Mouse (Mus musculus) embryonic facial prominence, embryonic 13.5 days (tissue): Measurements from ENCODE around the gene Tmem121. TPM values are rescaled to one million over a fixed set of nuclear protein-coding genes. Genes with fewer than 3 reads are reported as not detected.
A peak's percentile ranks its signal among the peaks of the same experiment; 100 is the strongest.

Experiments
- ATAC-seq: fragments of 200-750 bp; cut with Nextera tagmentation; 2 replicates; pipeline ENCODE4 v1.8.0; 2017; ENCODE audit warnings: low read depth; ENCODE audit not compliant: insufficient number of reproducible peaks, insufficient read depth, low FRiP score, low TSS enrichment
- H3K27ac ChIP-seq: fragments of 300-500 bp; sonication (generic); 2 replicates; pipeline ENCODE4 v1.5.1; 2015; ENCODE audit warnings: moderate library complexity, mild to moderate bottlenecking, inconsistent platforms
- H3K27me3 ChIP-seq: fragments of 300-500 bp; sonication (generic); 2 replicates; pipeline ENCODE4 v1.6.1; 2015; ENCODE audit warnings: mild to moderate bottlenecking, inconsistent platforms
- H3K36me3 ChIP-seq: fragments of 300-500 bp; sonication (generic); 2 replicates; pipeline ENCODE4 v1.6.1; 2015; ENCODE audit warnings: mild to moderate bottlenecking, inconsistent platforms
- H3K4me1 ChIP-seq: fragments of 300-500 bp; sonication (generic); 2 replicates; pipeline ENCODE4 v1.6.1; 2015; ENCODE audit warnings: inconsistent platforms
- H3K4me2 ChIP-seq: fragments of 300-500 bp; sonication (generic); 2 replicates; pipeline ENCODE4 v1.6.1; 2015; ENCODE audit warnings: moderate library complexity, mild to moderate bottlenecking, inconsistent platforms
- H3K4me3 ChIP-seq: fragments of 300-500 bp; sonication (generic); 2 replicates; pipeline ENCODE4 v1.5.1; 2015; ENCODE audit warnings: mild to moderate bottlenecking, inconsistent platforms
- H3K9ac ChIP-seq: fragments of 300-500 bp; sonication (generic); 2 replicates; pipeline ENCODE4 v1.6.1; 2015; ENCODE audit warnings: mild to moderate bottlenecking, inconsistent platforms
- H3K9me3 ChIP-seq: fragments of 300-500 bp; sonication (generic); 2 replicates; pipeline ENCODE4 v1.6.1; 2016; ENCODE audit warnings: inconsistent platforms
- WGBS: fragments of 180-500 bp; shearing (Covaris S2); methylation state at CpG from one replicate; pipeline ENCODE4 v1.1.7; 2015; ENCODE audit warnings: mixed read lengths; 5-methylcytosine and 5-hydroxymethylcytosine counted together
- polyA plus RNA-seq: library from polyadenylated mRNA; unstranded; fragments of >200 nt; fragmentation: Nextera tagmentation; extraction: Ambion mirVana; gene quantifications from 2 replicates; pipeline ENCODE4 v1.2.1, GENCODE M21; 2015

Gene Tmem121
- 16.6 and 18.0 TPM in 2 replicates for polyA plus RNA-seq

DNA sequence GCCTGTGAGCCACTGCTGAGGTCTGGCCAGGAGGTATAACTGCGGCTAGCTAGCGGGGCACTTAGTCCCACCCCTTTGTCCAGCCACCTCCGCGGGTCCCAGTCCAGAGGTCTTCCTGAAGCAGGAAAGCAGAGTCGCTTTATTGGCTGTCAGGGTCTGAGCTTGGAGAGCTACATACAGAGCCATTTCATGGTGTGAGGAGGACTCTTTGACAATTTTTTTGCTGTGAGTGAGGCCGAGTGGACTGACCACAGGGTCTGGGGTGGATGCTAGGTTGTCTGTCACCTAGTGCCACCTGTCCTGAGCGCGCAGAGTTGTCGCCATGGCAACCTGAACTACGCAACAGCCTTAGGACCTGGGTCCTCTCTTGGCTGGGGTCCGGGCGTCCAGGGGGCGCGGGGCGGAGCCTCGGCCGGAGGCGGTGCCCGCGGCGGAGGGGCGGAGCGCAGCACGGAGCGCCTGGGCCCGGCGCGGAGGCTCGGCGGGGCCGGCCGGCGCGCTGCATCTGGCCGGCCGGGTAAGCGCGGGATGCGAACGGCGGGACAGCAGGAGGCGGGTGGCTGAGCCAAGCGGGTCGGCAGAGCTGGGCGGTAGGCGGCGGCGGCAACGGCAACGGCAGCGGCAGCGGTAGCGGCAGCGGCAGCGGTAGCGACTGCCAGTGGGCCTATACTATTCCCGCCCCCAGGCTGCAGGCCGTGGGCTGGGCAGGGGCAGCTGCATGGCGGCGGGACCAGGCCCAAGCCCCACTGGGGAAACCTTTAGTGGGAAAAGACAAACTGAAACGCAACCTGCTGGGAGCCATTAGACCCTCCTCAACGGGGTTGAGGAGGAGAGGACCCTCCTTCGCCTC is at the start of gene Tmem121:
TSS of gene Tmem121 (plus strand) at position 489 of the 850 bp plus-strand sequence.
- peaks cover 38% of the 10 kb centered on the region for H3K27me3 ChIP-seq
- peak within 1 kb of the TSS; percentile 74 for H3K4me3 ChIP-seq
- H3K4me2 ChIP-seq, result peak within 1 kb of the TSS; percentile 85
- H3K27ac ChIP-seq, result no peak within 1 kb of the TSS
- no peaks in the 10 kb centered on the region for H3K9me3 ChIP-seq
- ATAC-seq, result no peak
- H3K9ac ChIP-seq, result peak within 1 kb of the TSS; percentile 80
- 2% methylated on average over 62 of the region's 63 CpGs for WGBS
- H3K36me3 ChIP-seq, result peaks cover 26% of the 10 kb centered on the region
- peaks cover 28% of the 10 kb centered on the region for H3K4me1 ChIP-seq

DNA sequence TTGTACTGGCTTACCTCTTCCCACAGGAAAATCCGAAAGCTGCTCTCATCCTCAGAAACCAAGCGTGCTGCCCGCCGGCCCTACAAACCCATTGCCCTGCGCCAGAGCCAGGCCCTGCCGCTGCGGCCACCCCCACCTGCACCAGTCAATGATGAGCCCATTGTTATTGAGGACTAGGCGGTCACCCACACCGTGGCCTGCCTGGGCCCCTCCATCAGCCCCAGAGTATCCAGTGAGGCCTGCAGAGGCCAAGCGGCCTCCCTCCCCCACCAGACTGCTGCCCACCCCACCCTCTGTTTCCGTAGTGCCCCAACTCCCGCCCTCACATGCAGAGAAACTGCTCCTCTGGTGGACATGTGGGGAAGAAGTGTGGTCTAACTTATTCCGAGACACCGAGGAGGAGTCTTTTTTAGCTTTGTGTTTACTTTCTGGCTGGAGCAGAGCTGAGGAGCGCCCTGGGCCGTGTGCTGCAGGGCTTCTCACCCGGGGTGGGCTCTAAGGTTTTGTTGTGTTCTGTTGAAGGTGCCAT is 49.2 kb upstream of the Tmem121 start:
- Histone ChIP-seq H3K27ac (no peak overlapping the region), H3K4me1 (peaks cover 28% of the 10 kb centered on the region), H3K4me2 (no peak overlapping the region), H3K9ac (no peak overlapping the region), H3K36me3 (peaks cover 74% of the 10 kb centered on the region), H3K9me3 (no peaks in the 10 kb centered on the region), H3K4me3 (no peak overlapping the region), H3K27me3 (peaks cover 18% of the 10 kb centered on the region)
- ATAC-seq, result no peak
- WGBS, result 86% methylated on average over 17 of the region's 17 CpGs

DNA sequence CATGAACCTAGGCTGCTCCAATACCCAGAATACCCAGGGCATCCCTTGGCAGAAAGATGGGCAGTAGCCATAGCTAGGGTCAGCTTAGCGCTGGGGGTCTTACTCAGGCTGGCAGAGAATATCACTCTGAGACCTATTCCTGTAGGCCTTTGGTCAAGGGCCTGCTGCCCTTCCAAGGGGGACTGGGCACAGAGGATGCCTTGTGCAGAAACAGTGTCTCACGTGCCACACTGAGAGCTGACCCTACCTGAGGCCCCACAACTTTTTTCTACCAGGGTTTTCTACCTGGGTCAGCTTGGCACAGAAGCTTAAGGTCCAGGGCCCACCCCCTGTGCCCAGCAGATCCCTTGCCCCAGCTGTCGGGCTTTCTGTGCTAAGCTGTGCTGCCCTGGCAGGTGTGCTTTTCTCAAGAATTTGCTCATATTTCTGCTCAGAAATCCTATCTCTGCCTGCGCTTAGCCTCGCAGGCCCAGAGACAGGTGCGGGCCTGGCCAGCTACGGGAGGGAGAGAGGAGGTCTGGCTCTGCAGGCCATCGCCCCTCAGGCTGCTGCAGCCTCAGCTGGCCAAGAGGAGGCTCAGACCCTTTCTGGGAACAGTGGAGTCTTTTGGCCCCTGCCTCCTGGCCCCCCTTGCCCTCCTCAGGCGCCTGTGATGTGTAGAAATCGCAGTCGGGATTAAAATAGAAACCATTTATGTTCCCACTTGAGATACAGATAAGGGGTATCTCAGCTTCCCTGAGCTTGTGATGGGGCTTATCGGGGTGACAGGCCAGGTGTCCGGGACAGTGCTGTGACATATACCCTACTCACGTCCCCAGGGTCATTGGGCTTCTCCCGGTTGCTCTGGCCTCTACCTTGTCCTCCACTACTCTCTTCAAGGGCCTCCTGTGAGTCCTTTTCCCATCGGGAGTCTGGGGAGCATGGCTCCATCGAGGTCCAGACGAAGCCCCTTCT is 48.2 kb upstream of the Tmem121 start:
- Histone ChIP-seq H3K4me3 (no peak overlapping the region), H3K27ac (no peak overlapping the region), H3K4me1 (peaks cover 38% of the 10 kb centered on the region), H3K27me3 (peaks cover 27% of the 10 kb centered on the region), H3K9me3 (no peaks in the 10 kb centered on the region), H3K4me2 (no peak overlapping the region), H3K9ac (no peak overlapping the region), H3K36me3 (peaks cover 64% of the 10 kb centered on the region)
- 83% methylated on average over 18 of the region's 18 CpGs for WGBS
- no peak for ATAC-seq

DNA sequence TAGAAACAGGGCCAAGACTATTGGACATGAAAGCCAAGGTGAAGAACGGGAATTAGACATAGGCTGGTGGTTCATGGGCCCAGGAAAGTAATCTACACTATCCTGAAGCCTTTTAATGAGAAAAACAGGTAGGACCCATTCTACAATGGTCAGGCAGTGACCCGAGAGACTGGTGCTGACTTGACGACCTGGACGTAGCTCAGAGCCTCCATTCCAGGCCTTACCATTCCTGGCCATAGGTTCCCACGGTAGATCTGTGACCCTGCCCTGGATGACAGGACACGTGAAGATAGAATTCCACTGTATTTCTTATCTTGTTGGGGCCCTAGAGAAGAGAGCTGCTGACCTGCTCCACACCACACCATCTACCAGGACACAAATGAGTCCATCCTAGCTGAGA is 47.4 kb upstream of the Tmem121 start:
- H3K36me3 ChIP-seq, result peaks cover 57% of the 10 kb centered on the region
- H3K27me3 ChIP-seq, result peaks cover 35% of the 10 kb centered on the region
- no peak overlapping the region for H3K4me2 ChIP-seq
- H3K9me3 ChIP-seq, result no peaks in the 10 kb centered on the region
- no peak overlapping the region for H3K9ac ChIP-seq
- ATAC-seq, result no peak
- H3K27ac ChIP-seq, result no peak overlapping the region
- 70% methylated on average over 6 of the region's 6 CpGs for WGBS
- no peak overlapping the region for H3K4me3 ChIP-seq
- peaks cover 44% of the 10 kb centered on the region for H3K4me1 ChIP-seq

DNA sequence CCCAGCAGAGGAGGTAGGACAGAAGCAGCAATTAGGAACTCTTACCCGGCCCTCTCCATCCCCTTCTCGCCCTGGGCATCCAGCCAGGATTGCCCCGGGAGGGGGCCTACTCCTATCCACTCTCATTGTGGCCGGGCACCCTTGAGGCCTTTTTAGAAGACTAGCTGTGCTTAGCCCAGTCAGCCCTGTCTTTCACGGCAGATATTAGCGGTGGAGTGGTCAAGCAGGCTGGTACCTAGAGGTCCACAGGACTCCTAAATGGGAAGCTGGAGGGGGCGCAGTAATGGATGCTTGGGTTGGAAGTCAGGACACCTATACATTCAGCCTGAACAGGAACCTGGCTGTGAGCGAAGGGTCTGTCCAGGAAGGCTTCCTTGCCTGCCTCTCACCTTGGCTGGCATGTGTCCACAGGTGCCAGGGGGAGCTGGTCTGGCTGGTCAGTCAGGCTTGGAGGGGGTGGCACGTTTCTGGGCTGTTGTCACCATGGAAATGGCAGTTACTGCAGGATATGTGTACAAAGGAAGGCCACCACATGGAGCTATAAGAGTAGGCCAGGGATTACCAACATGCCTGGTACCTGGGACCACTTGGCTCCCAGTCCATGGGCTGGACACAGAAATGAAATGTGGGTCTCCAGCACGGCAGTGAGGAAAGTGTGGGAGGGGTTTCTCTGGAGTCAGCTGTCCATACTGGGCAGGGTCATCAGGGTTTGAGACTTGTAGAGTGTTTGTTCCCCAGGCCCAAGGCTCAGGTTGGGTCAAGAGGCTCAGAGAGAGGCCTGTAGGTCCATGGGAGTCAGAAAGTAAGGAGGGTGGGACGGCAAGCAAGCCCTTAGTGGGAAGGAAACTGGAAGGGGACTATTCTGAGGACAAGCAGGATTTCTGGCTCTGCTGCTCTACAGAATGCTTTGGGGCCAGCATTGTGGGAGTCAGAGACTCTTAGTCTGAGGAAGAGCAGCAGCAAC is 46.5 kb upstream of the Tmem121 start:
- Histone ChIP-seq H3K27ac (peak overlapping the region; percentile 48), H3K4me2 (peak overlapping the region; percentile 80), H3K9ac (peak overlapping the region; percentile 63), H3K4me1 (peaks cover 44% of the 10 kb centered on the region), H3K27me3 (peaks cover 40% of the 10 kb centered on the region), H3K4me3 (peak overlapping the region; percentile 53), H3K9me3 (no peaks in the 10 kb centered on the region), H3K36me3 (peaks cover 48% of the 10 kb centered on the region)
- no peak for ATAC-seq
- 44% methylated on average over 11 of the region's 11 CpGs for WGBS

DNA sequence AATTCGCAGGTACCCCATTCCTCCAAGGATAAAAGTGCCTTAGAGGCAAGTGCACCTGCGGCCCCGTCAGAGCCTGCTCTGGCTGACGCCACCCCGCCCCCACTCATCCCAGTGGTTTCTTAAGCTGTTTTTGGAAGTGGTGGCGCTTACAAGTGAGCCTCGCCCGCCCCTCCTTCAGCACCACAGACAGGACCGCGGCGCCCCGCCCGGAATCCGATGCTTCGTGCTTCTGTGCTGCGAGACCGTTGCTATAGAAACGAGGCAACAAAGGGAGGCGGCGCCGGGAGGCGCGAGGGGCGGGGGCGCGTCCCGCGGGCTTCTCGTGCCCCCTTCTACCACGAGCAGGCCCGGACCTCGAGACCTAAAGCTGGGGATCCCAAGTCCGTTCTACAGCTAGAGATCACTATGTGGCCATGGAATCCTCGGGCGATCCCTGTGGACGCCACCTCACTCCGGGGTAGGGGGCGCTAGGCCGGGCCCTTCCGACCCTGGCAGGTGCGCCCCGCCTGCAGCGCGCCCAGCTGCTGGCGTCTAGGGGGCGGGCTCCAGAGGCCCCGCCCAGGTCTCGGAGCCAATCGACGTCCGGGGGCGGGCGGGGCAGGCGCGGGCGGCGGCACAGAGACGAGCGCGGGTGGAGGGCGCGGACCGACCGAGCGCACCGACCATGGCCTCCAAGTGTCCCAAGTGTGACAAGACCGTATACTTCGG is 45.7 kb upstream of the Tmem121 start, which contains the start of gene Crip2:
TSS of gene Crip2 (plus strand) at position 329 of the 708 bp plus-strand sequence.
- no peaks in the 10 kb centered on the region for H3K9me3 ChIP-seq
- peak within 1 kb of the TSS; percentile 53 for H3K4me3 ChIP-seq
- peaks cover 44% of the 10 kb centered on the region for H3K4me1 ChIP-seq
- H3K9ac ChIP-seq, result peak within 1 kb of the TSS; percentile 63
- peak; percentile 77 for ATAC-seq
- H3K27me3 ChIP-seq, result peaks cover 49% of the 10 kb centered on the region
- H3K36me3 ChIP-seq, result peaks cover 39% of the 10 kb centered on the region
- under 1% methylated on average over 68 of the region's 68 CpGs for WGBS
- H3K4me2 ChIP-seq, result peak within 1 kb of the TSS; percentile 80
- peak within 1 kb of the TSS; percentile 48 for H3K27ac ChIP-seq

DNA sequence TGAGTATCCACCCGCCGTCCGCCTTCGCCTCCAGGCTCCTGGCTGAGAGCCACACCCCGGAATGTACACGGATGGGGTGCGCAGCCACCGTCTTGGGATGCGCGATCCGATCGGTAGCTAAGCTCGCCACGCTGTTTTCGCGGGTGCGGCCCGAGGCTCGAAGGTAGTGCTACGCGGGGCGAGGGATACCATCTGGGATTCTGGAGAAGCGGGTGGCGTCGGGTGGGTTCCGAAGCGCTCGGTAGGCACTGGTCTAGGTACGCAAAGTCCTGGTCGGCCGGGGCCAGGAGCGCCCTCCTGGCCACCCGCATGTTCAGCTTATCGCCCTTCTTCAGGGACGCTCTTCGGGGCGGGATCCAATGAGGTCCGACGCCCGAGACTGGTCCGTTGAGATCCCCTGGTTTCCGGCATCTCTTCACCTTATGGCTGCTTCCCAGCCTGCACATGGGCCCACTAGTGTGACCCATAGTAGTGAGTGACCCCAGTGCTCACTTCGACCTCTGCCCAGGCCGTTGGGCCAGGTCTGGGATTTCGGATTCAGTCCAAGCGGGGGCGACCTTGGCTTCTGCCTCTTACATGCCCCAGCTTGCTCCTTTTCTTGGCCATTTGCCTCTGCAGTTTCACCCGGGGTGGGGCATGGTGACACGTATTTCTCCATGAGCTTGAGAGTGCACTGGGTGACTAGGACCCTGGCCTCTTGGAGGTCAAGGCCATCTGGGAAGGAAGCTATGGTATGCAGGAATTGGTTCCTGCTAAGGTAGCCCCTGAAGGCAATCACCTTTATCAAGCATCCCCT is 44.9 kb upstream of the Tmem121 start:
- Histone ChIP-seq H3K36me3 (peaks cover 31% of the 10 kb centered on the region), H3K9ac (peak overlapping the region; percentile 63), H3K4me3 (peak overlapping the region; percentile 53), H3K9me3 (no peaks in the 10 kb centered on the region), H3K4me1 (peaks cover 44% of the 10 kb centered on the region), H3K27me3 (peaks cover 51% of the 10 kb centered on the region), H3K4me2 (peak overlapping the region; percentile 80), H3K27ac (no peak overlapping the region)
- ATAC-seq, result no peak
- 4% methylated on average over 49 of the region's 49 CpGs for WGBS

DNA sequence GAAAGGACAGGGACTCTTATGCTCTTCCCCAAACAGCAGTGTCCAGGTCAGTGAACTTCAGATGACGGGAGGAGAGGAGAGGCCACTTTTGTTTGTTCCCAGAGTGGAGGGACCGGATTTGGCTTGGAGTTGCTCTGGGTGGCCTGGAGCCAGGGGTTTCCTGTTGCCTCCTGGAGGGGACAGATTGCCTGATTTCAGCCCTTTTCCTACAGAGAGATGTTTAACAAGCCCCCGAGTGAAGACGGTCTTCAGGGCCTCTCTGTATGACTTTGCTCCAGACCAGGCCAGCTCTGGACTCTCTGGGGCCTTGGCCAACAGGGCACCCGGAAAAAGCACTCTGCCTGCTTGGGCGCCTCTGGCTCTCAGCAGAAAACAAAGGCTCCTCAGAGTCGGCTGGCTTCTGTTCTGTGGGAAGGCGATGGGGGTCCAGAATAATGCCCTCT is 44.2 kb upstream of the Tmem121 start:
- Histone ChIP-seq H3K9me3 (no peaks in the 10 kb centered on the region), H3K4me2 (peak overlapping the region; percentile 80), H3K4me1 (peaks cover 49% of the 10 kb centered on the region), H3K9ac (peak overlapping the region; percentile 63; the same call in 1 of the 2 replicates), H3K36me3 (peaks cover 24% of the 10 kb centered on the region), H3K4me3 (peak overlapping the region; percentile 53), H3K27me3 (peaks cover 58% of the 10 kb centered on the region), H3K27ac (peak overlapping the region; percentile 1; the same call in 1 of the 2 replicates)
- ATAC-seq, result no peak
- WGBS, result 35% methylated on average over 8 of the region's 8 CpGs

DNA sequence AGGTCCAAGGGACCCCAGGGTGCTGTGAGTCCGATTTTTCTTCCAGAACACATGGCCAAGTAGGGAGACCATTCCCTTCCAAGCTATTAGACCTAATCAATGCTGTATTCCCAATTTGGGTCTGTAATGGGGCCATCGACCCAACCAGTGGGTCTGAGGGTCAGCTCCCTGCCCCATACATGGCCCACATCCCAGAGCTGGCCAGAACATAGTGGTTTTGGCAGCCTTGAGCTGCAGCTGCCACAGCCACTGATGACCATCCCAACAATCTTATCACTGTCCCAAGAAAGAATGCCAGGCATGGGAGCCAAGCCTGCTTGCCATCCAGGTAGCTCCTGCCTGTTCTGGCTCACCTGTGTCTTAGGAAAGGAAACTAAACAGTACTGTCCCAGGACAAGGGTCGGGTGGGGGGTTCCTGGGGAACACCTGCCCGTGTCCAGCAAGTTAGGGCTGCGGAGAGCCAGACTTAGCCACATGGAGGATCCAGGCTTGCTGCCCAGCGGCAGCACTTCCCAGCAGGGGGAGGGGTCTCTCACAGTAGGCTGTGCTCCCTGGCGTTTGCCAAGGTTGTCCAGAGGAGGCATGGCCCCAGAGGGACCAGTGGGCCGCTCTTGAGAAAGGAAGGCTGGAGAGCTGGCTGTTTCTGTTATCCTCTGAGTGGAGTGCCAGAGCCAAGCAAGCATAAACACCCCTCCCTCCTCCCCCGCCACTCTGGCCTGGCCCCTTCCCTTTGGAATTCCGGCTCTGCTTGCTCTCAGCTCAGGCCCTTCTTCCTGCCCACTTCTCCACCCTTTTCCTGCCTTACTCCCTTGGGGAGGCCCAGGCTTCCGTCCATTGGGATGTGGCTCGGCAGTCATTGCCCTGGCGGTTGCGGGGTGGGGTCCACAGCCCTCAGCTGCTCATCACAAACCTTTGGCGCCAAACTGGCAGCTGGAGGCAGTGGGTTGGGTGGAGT is 43.4 kb upstream of the Tmem121 start:
- ATAC-seq, result no peak
- no peaks in the 10 kb centered on the region for H3K9me3 ChIP-seq
- peaks cover 51% of the 10 kb centered on the region for H3K4me1 ChIP-seq
- peaks cover 17% of the 10 kb centered on the region for H3K36me3 ChIP-seq
- peak overlapping the region; percentile 53 for H3K4me3 ChIP-seq
- H3K27me3 ChIP-seq, result peaks cover 66% of the 10 kb centered on the region
- 19% methylated on average over 15 of the region's 15 CpGs for WGBS
- H3K27ac ChIP-seq, result peak overlapping the region; percentile 1; the same call in 1 of the 2 replicates
- H3K4me2 ChIP-seq, result peak overlapping the region; percentile 80
- peak overlapping the region; percentile 63 for H3K9ac ChIP-seq
